Mouse (Mus musculus): Measurements from ENCODE around the gene Bola2.

DNA sequence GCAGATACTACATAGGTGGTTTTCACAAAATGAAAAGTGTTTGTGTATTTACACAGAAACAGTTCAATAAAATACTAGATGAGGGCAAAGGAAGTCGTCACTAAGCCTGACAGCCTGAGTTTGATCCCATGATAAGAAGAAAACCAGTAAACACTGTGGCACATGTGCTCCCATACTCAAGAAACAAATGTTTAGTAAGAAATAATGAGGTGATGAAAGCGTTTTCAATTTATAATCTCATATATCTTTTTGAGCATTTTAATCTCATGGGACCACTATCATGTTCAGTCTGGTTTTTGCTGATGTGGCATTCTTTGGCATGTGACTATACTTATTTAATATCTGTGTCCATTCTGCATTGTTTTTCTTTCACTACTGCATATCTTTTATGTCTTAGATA, 41.2 kb upstream of the Bola2 start:
- TF ChIP-seq POLR2A (IDR thresholded peaks at IDR 0.05; ENCODE audit: extremely low read depth, insufficient read depth, low read length): no peak
- no peak for TF ChIP-seq CTCF (IDR thresholded peaks at IDR 0.05; ENCODE audit: low read depth, low read length)
